Mouse (Mus musculus) cerebellum, adult 2 months (tissue): ENCODE measurements around the gene Tbc1d5. TPM values are rescaled to one million over a fixed set of nuclear protein-coding genes. Genes with fewer than 3 reads are reported as not detected.

Experiments used
- DNase-seq, 2 experiments: peaks; one replicate each; pipeline ENCODE4 v3.0.0; 2021
- H3K27ac ChIP-seq: fragments of 200-500 bp; 2 replicates; pipeline ENCODE4 v1.5.1; 2012; ENCODE audit warnings: low read length, control low read depth, inconsistent platforms; ENCODE audit not compliant: insufficient read depth
- H3K27me3 ChIP-seq: fragments of 200-500 bp; 2 replicates; pipeline ENCODE4 v1.6.1; 2012; ENCODE audit warnings: inconsistent platforms, mild to moderate bottlenecking, low read length, moderate library complexity; ENCODE audit not compliant: control insufficient read depth, insufficient read depth
- H3K4me1 ChIP-seq: fragments of 200-500 bp; 2 replicates; pipeline ENCODE4 v1.6.1; 2011; ENCODE audit warnings: low read length; ENCODE audit not compliant: control insufficient read depth, insufficient read depth
- H3K4me3 ChIP-seq: fragments of 200-500 bp; replicated peaks from 2 replicates; pipeline ENCODE3; 2011; ENCODE audit warnings: mild to moderate bottlenecking, low read depth, low read length, control low read depth; ENCODE audit not compliant: insufficient read depth
- CTCF ChIP-seq: fragments of 200-500 bp; IDR thresholded peaks from 2 replicates; pipeline ENCODE4 v1.5.1; 2011; ENCODE audit warnings: low read depth, mild to moderate bottlenecking, control low read depth, low read length, moderate library complexity, borderline replicate concordance; ENCODE audit not compliant: insufficient read depth
- POLR2A ChIP-seq: fragments of 200-500 bp; IDR thresholded peaks from 2 replicates; pipeline ENCODE4 v1.6.1; 2011; ENCODE audit warnings: low read length, control low read depth, borderline replicate concordance; ENCODE audit not compliant: insufficient read depth
- WGBS: fragments of 180-500 bp; shearing (Covaris S2); methylation state at CpG from one replicate; pipeline ENCODE4 v1.1.7; 2018; 5-methylcytosine and 5-hydroxymethylcytosine counted together
- polyA plus RNA-seq: library from polyadenylated mRNA; depleted of rRNA; stranded (reverse); fragments of >200 nt; gene quantifications from 2 replicates; pipeline ENCODE4 v1.2.3, GENCODE M21; 2012

Tbc1d5 gene
- polyA plus RNA-seq, 1 experiment: 19.6 TPM

- no peaks in the 10 kb centered on the region; the same call in 1 of the 2 replicates for H3K4me1 ChIP-seq
- no peak overlapping the region for H3K27ac ChIP-seq
- H3K4me3 ChIP-seq: no peak overlapping the region
- H3K27me3 ChIP-seq: no peaks in the 10 kb centered on the region
- no peak for TF ChIP-seq POLR2A
- TF ChIP-seq CTCF: no peak
- DNase-seq: peak in 1 of 2 experiments; percentile 28
Measured at GRCm38 (mm10) chr17:51162366-51162765, 16.8 kb downstream of the Tbc1d5 start.

- Histone ChIP-seq H3K4me1 (no peaks in the 10 kb centered on the region; the same call in 1 of the 2 replicates), H3K27me3 (no peaks in the 10 kb centered on the region), H3K4me3 (no peak overlapping the region), H3K27ac (no peak overlapping the region)
- DNase-seq: peak; percentile 38 to 50
- TF ChIP-seq POLR2A (no peak), CTCF (no peak)
- 81% methylated on average over 5 of the region's 5 CpGs for WGBS
Measured at GRCm38 (mm10) chr17:51159261-51159660, 19.9 kb downstream of the Tbc1d5 start.

- TF ChIP-seq POLR2A (no peak), CTCF (no peak)
- no peak for DNase-seq
- Histone ChIP-seq H3K4me1 (no peaks in the 10 kb centered on the region), H3K4me3 (no peak overlapping the region), H3K27ac (no peak overlapping the region), H3K27me3 (no peaks in the 10 kb centered on the region)
- WGBS: 67% methylated on average over 3 of the region's 3 CpGs
Measured at GRCm38 (mm10) chr17:51150999-51151398, 28.2 kb downstream of the Tbc1d5 start.

GRCm38 (mm10) chr17:51144983-51145382 is 34.2 kb downstream of the Tbc1d5 start:
- no peaks in the 10 kb centered on the region for H3K27me3 ChIP-seq
- no peak for DNase-seq
- no peak overlapping the region for H3K27ac ChIP-seq
- TF ChIP-seq CTCF (no peak), POLR2A (no peak)
- H3K4me1 ChIP-seq: no peaks in the 10 kb centered on the region
- WGBS: 94% methylated on average over 4 of the region's 4 CpGs
- H3K4me3 ChIP-seq: no peak overlapping the region

- TF ChIP-seq CTCF (no peak), POLR2A (no peak)
- WGBS: 60% methylated on average over 4 of the region's 4 CpGs
- no peak for DNase-seq
- Histone ChIP-seq H3K4me3 (no peak overlapping the region), H3K27me3 (no peaks in the 10 kb centered on the region), H3K4me1 (no peaks in the 10 kb centered on the region), H3K27ac (no peak overlapping the region)
Measured at GRCm38 (mm10) chr17:51142095-51142494, 37.1 kb downstream of the Tbc1d5 start.

- Histone ChIP-seq H3K4me1 (no peaks in the 10 kb centered on the region), H3K27me3 (no peaks in the 10 kb centered on the region), H3K27ac (no peak overlapping the region), H3K4me3 (no peak overlapping the region)
- peak in 1 of 2 experiments; percentile 8 for DNase-seq
- 71% methylated on average over 2 of the region's 2 CpGs for WGBS
- no peak for TF ChIP-seq POLR2A
- no peak for TF ChIP-seq CTCF
Measured at GRCm38 (mm10) chr17:51111194-51111593, 68.0 kb downstream of the Tbc1d5 start.

- WGBS: 85% methylated on average over 1 of the region's 1 CpGs
- no peak overlapping the region for H3K27ac ChIP-seq
- no peaks in the 10 kb centered on the region for H3K27me3 ChIP-seq
- no peak overlapping the region for H3K4me3 ChIP-seq
- no peaks in the 10 kb centered on the region for H3K4me1 ChIP-seq
- DNase-seq: no peak
- TF ChIP-seq CTCF: no peak
- TF ChIP-seq POLR2A: no peak
Measured at GRCm38 (mm10) chr17:51104294-51104693, 74.9 kb downstream of the Tbc1d5 start.

- H3K27ac ChIP-seq: no peak overlapping the region
- H3K4me1 ChIP-seq: no peaks in the 10 kb centered on the region
- no peaks in the 10 kb centered on the region for H3K27me3 ChIP-seq
- no peak for DNase-seq
- TF ChIP-seq POLR2A (no peak), CTCF (no peak)
- WGBS: 85% methylated on average over 1 of the region's 1 CpGs
- H3K4me3 ChIP-seq: no peak overlapping the region
Measured at GRCm38 (mm10) chr17:51043869-51044268, 135.3 kb downstream of the Tbc1d5 start.
